Mouse (Mus musculus): Measurements from ENCODE around the gene Tex14. TPM values are rescaled to one million over a fixed set of nuclear protein-coding genes. Genes with fewer than 3 reads are reported as not detected.

Tex14 gene
- polyA plus RNA-seq (2014; fragmentation: Nextera tagmentation; extraction: Ambion mirVana), result not detected in 2 replicates

- ATAC-seq (ENCODE audit: insufficient number of reproducible peaks, insufficient read depth, low FRiP score, low read depth), result 0 out of 2 replicates have a peak, but pooled peaks have one; percentile 2
- WGBS, result 79% methylated on average over 27 of the region's 27 CpGs
These were observed at the start of gene Tex14, which contains the start of gene Rad51c for GRCm38 (mm10) chr11:87404876-87405275. Tex14 (plus strand) TSS chr11:87405065. Rad51c (minus strand) TSS chr11:87404954.

GRCm38 (mm10) chr11:87357317-87358300 lies 47.3 kb upstream of the Tex14 start:
- Histone ChIP-seq H3K4me3 (ENCODE audit: low read depth, low read length) (peak overlapping the region; percentile 70), H3K4me2 (replicated peaks; ENCODE audit: low read depth, low read length) (peak overlapping the region; percentile 95), H3K9me3 (ENCODE audit: control insufficient read depth, low read depth, low read length) (no peaks in the 10 kb centered on the region), H3K36me3 (ENCODE audit: control insufficient read depth, insufficient read depth, low read length) (no peaks in the 10 kb centered on the region), H3K4me1 (ENCODE audit: control insufficient read depth, insufficient read depth, low read length) (0 out of 2 replicates have a peak, but pooled peaks cover 5% of the 10 kb centered on the region), H3K27me3 (ENCODE audit: control insufficient read depth, insufficient read depth, low read length) (peaks cover 10% of the 10 kb centered on the region; the same call in 1 of the 2 replicates), H3K27ac (ENCODE audit: low read length) (no peak overlapping the region), H3K9ac (replicated peaks; ENCODE audit: low read depth, low read length) (peak overlapping the region; percentile 38; the same call in 1 of the 2 replicates)
- WGBS, result 8% methylated on average over 31 of the region's 31 CpGs
- ATAC-seq (ENCODE audit: insufficient number of reproducible peaks, insufficient read depth, low FRiP score, low read depth), result no peak; the same call in 1 of the 2 replicates

More at GRCm38 (mm10) chr11:87404876-87405275, at the start of gene Tex14, which contains the start of gene Rad51c:
- H3K9ac ChIP-seq (replicated peaks; ENCODE audit: low read depth, low read length), result peak within 1 kb of the TSS; percentile 47
- H3K27me3 ChIP-seq (ENCODE audit: control insufficient read depth, insufficient read depth, low read length), result no peaks in the 10 kb centered on the region
- no peaks in the 10 kb centered on the region for H3K36me3 ChIP-seq (ENCODE audit: control insufficient read depth, insufficient read depth, low read length)
- no peaks in the 10 kb centered on the region for H3K9me3 ChIP-seq (ENCODE audit: control insufficient read depth, low read depth, low read length)
- H3K4me1 ChIP-seq (ENCODE audit: control insufficient read depth, insufficient read depth, low read length), result no peaks in the 10 kb centered on the region
- H3K27ac ChIP-seq (ENCODE audit: low read length), result peak within 1 kb of the TSS; percentile 89
- H3K4me2 ChIP-seq (replicated peaks; ENCODE audit: low read depth, low read length), result peak within 1 kb of the TSS; percentile 46
- H3K4me3 ChIP-seq (ENCODE audit: low read depth, low read length), result peak within 1 kb of the TSS; percentile 47

GRCm38 (mm10) chr11:87358331-87359261 lies 46.3 kb upstream of the Tex14 start, which contains the start of gene Ppm1e:
Ppm1e (minus strand) TSS chr11:87359023.
- Histone ChIP-seq H3K4me2 (replicated peaks; ENCODE audit: low read depth, low read length) (peak within 1 kb of the TSS; percentile 95), H3K4me1 (ENCODE audit: control insufficient read depth, insufficient read depth, low read length) (0 out of 2 replicates have a peak, but pooled peaks cover 5% of the 10 kb centered on the region), H3K27ac (ENCODE audit: low read length) (no peak within 1 kb of the TSS), H3K27me3 (ENCODE audit: control insufficient read depth, insufficient read depth, low read length) (peaks cover 10% of the 10 kb centered on the region; the same call in 1 of the 2 replicates), H3K9ac (replicated peaks; ENCODE audit: low read depth, low read length) (peak within 1 kb of the TSS; percentile 38), H3K9me3 (ENCODE audit: control insufficient read depth, low read depth, low read length) (no peaks in the 10 kb centered on the region), H3K4me3 (ENCODE audit: low read depth, low read length) (peak within 1 kb of the TSS; percentile 70), H3K36me3 (ENCODE audit: control insufficient read depth, insufficient read depth, low read length) (no peaks in the 10 kb centered on the region)
- under 1% methylated on average over 102 of the region's 104 CpGs for WGBS
- peak; percentile 83 for ATAC-seq (ENCODE audit: insufficient number of reproducible peaks, insufficient read depth, low FRiP score, low read depth)

- no peaks in the 10 kb centered on the region for H3K9me3 ChIP-seq (ENCODE audit: control insufficient read depth, low read depth, low read length)
- H3K27ac ChIP-seq (ENCODE audit: low read length), result no peak overlapping the region
- no peaks in the 10 kb centered on the region for H3K36me3 ChIP-seq (ENCODE audit: control insufficient read depth, insufficient read depth, low read length)
- 11% methylated on average over 10 of the region's 10 CpGs for WGBS
- H3K4me2 ChIP-seq (replicated peaks; ENCODE audit: low read depth, low read length), result peak overlapping the region; percentile 95
- H3K9ac ChIP-seq (replicated peaks; ENCODE audit: low read depth, low read length), result 0 out of 2 replicates have a peak overlapping the region, but pooled peaks have one; percentile 21
- H3K27me3 ChIP-seq (ENCODE audit: control insufficient read depth, insufficient read depth, low read length), result peaks cover 10% of the 10 kb centered on the region; the same call in 1 of the 2 replicates
- no peak for ATAC-seq (ENCODE audit: insufficient number of reproducible peaks, insufficient read depth, low FRiP score, low read depth)
- H3K4me3 ChIP-seq (ENCODE audit: low read depth, low read length), result peak overlapping the region; percentile 70
- H3K4me1 ChIP-seq (ENCODE audit: control insufficient read depth, insufficient read depth, low read length), result 0 out of 2 replicates have a peak, but pooled peaks cover 5% of the 10 kb centered on the region
These were observed 45.6 kb upstream of the Tex14 start for GRCm38 (mm10) chr11:87359262-87359612.

- Histone ChIP-seq H3K9ac (replicated peaks; ENCODE audit: low read depth, low read length) (no peak overlapping the region), H3K9me3 (ENCODE audit: control insufficient read depth, low read depth, low read length) (no peaks in the 10 kb centered on the region), H3K4me3 (ENCODE audit: low read depth, low read length) (no peak overlapping the region), H3K36me3 (ENCODE audit: control insufficient read depth, insufficient read depth, low read length) (no peaks in the 10 kb centered on the region), H3K4me1 (ENCODE audit: control insufficient read depth, insufficient read depth, low read length) (no peaks in the 10 kb centered on the region), H3K4me2 (replicated peaks; ENCODE audit: low read depth, low read length) (no peak overlapping the region), H3K27me3 (ENCODE audit: control insufficient read depth, insufficient read depth, low read length) (peaks cover under 1% of the 10 kb centered on the region; the same call in 1 of the 2 replicates), H3K27ac (ENCODE audit: low read length) (no peak overlapping the region)
- no peak for ATAC-seq (ENCODE audit: insufficient number of reproducible peaks, insufficient read depth, low FRiP score, low read depth)
- WGBS, result 81% methylated on average over 5 of the region's 5 CpGs
These were observed 39.7 kb upstream of the Tex14 start for GRCm38 (mm10) chr11:87365120-87365519.

- Histone ChIP-seq H3K36me3 (ENCODE audit: control insufficient read depth, insufficient read depth, low read length) (no peaks in the 10 kb centered on the region), H3K4me2 (replicated peaks; ENCODE audit: low read depth, low read length) (no peak overlapping the region), H3K4me3 (ENCODE audit: low read depth, low read length) (no peak overlapping the region), H3K4me1 (ENCODE audit: control insufficient read depth, insufficient read depth, low read length) (no peaks in the 10 kb centered on the region), H3K9me3 (ENCODE audit: control insufficient read depth, low read depth, low read length) (no peaks in the 10 kb centered on the region), H3K27ac (ENCODE audit: low read length) (no peak overlapping the region), H3K9ac (replicated peaks; ENCODE audit: low read depth, low read length) (no peak overlapping the region), H3K27me3 (ENCODE audit: control insufficient read depth, insufficient read depth, low read length) (no peaks in the 10 kb centered on the region)
- 87% methylated on average over 7 of the region's 7 CpGs for WGBS
- no peak for ATAC-seq (ENCODE audit: insufficient number of reproducible peaks, insufficient read depth, low FRiP score, low read depth)
These were observed 37.8 kb upstream of the Tex14 start for GRCm38 (mm10) chr11:87367061-87367460.

GRCm38 (mm10) chr11:87367865-87368580 lies 36.8 kb upstream of the Tex14 start:
- ATAC-seq (ENCODE audit: insufficient number of reproducible peaks, insufficient read depth, low FRiP score, low read depth), result peak; percentile 67; the same call in 1 of the 2 replicates

More at GRCm38 (mm10) chr11:87367865-87368580, 36.8 kb upstream of the Tex14 start:
- H3K36me3 ChIP-seq (ENCODE audit: control insufficient read depth, insufficient read depth, low read length), result no peaks in the 10 kb centered on the region
- no peak overlapping the region for H3K9ac ChIP-seq (replicated peaks; ENCODE audit: low read depth, low read length)
- H3K27me3 ChIP-seq (ENCODE audit: control insufficient read depth, insufficient read depth, low read length), result no peaks in the 10 kb centered on the region
- H3K4me1 ChIP-seq (ENCODE audit: control insufficient read depth, insufficient read depth, low read length), result no peaks in the 10 kb centered on the region
- no peaks in the 10 kb centered on the region for H3K9me3 ChIP-seq (ENCODE audit: control insufficient read depth, low read depth, low read length)
- H3K4me3 ChIP-seq (ENCODE audit: low read depth, low read length), result no peak overlapping the region
- WGBS, result 77% methylated on average over 9 of the region's 9 CpGs
- no peak overlapping the region for H3K27ac ChIP-seq (ENCODE audit: low read length)
- no peak overlapping the region for H3K4me2 ChIP-seq (replicated peaks; ENCODE audit: low read depth, low read length)
